Mouse (Mus musculus) thymus, postnatal 36 days (tissue): ENCODE measurements around the gene Ptpn23.
"Not testable (repeated sequence)": the region's sequence is repeated elsewhere in the genome, so short reads cannot be mapped to it uniquely, and the experiment has no call there.

ENCODE experiments used
- DNase-seq, 2 experiments: peaks; one replicate each; pipeline ENCODE4 v3.0.0; 2022; ENCODE audit warnings: mixed read lengths in 2 of 2

The Ptpn23 gene

GRCm38 (mm10) chr9:110408099-110408773 is at the start of gene Ptpn23:
Gene Ptpn23 (minus strand): TSS chr9:110408213.
- DNase-seq, result peak; percentile 91 to 94

- DNase-seq, result no peak
Observed at GRCm38 (mm10) chr9:110452523-110452922, 44.5 kb upstream of the Ptpn23 start.

- peak; percentile 58 to 62 for DNase-seq
Observed at GRCm38 (mm10) chr9:110448857-110449617, 41.0 kb upstream of the Ptpn23 start.

GRCm38 (mm10) chr9:110448356-110448755 is 40.3 kb upstream of the Ptpn23 start:
- no peak for DNase-seq

GRCm38 (mm10) chr9:110440559-110440958 is 32.5 kb upstream of the Ptpn23 start:
- no peak for DNase-seq

GRCm38 (mm10) chr9:110440049-110440448 is 32.0 kb upstream of the Ptpn23 start:
- DNase-seq, result no peak

GRCm38 (mm10) chr9:110436041-110436440 is 28.0 kb upstream of the Ptpn23 start:
- no peak for DNase-seq

GRCm38 (mm10) chr9:110433045-110433444 is 25.0 kb upstream of the Ptpn23 start:
- DNase-seq, result no peak

GRCm38 (mm10) chr9:110431241-110431640 is 23.2 kb upstream of the Ptpn23 start:
- DNase-seq, result no peak

- DNase-seq, result no peak
Observed at GRCm38 (mm10) chr9:110419511-110420112, 11.6 kb upstream of the Ptpn23 start, which contains the start of gene Ngp. Gene Ngp (plus strand): TSS chr9:110419747.

- no peak for DNase-seq
Observed at GRCm38 (mm10) chr9:110413785-110414184, 5.8 kb upstream of the Ptpn23 start.

- no peak for DNase-seq
Observed at GRCm38 (mm10) chr9:110412926-110413325, 4.9 kb upstream of the Ptpn23 start.

- peak; percentile 82 to 85 for DNase-seq
Observed at GRCm38 (mm10) chr9:110410908-110411887, 3.2 kb upstream of the Ptpn23 start.

GRCm38 (mm10) chr9:110407311-110408098 is 508 bp downstream of the Ptpn23 start:
- no peak for DNase-seq

- DNase-seq, result not testable (repeated sequence)
Observed at GRCm38 (mm10) chr9:110403240-110403639, 4.8 kb downstream of the Ptpn23 start.

GRCm38 (mm10) chr9:110402731-110403130 is 5.3 kb downstream of the Ptpn23 start:
- no peak for DNase-seq

GRCm38 (mm10) chr9:110400650-110401049 is 7.4 kb downstream of the Ptpn23 start:
- DNase-seq, result no peak

GRCm38 (mm10) chr9:110393295-110393694 is 14.7 kb downstream of the Ptpn23 start:
- no peak for DNase-seq

- no peak for DNase-seq
Observed at GRCm38 (mm10) chr9:110390843-110391242, 17.2 kb downstream of the Ptpn23 start.

- no peak for DNase-seq
Observed at GRCm38 (mm10) chr9:110388011-110388410, 20.0 kb downstream of the Ptpn23 start.

- DNase-seq, result no peak
Observed at GRCm38 (mm10) chr9:110384369-110384929, 23.6 kb downstream of the Ptpn23 start.
